Mouse (Mus musculus) heart, embryonic 14.5 days (tissue): Measurements from ENCODE around the gene Cdhr5. TPM values are rescaled to one million over a fixed set of nuclear protein-coding genes. Genes with fewer than 3 reads are reported as not detected.

Source experiments
- ATAC-seq: fragments of 200-750 bp; cut with Nextera tagmentation; 2 replicates; pipeline ENCODE4 v1.8.0; 2017; ENCODE audit warnings: low read depth, moderate TSS enrichment; ENCODE audit not compliant: insufficient number of reproducible peaks, insufficient read depth, low FRiP score
- H3K27ac ChIP-seq, 2 experiments: fragments of 200-500 bp in 1 of 2; fragments of 300-500 bp in 1 of 2; sonication (generic) in 1 of 2; replicated peaks in 1 of 2; 2 replicates each; pipeline ENCODE4 v1.5.1; 2012 to 2014; ENCODE audit warnings: low read depth in 2 of 2, low read length in 2 of 2, control low read depth in 1 of 2, mild to moderate bottlenecking in 1 of 2, mixed read lengths in 1 of 2; ENCODE audit not compliant: control insufficient read depth in 1 of 2, insufficient read depth in 1 of 2
- H3K27me3 ChIP-seq: fragments of 300-500 bp; sonication (generic); 2 replicates; pipeline ENCODE4 v1.6.1; 2014; ENCODE audit warnings: mild to moderate bottlenecking, low read length, control low read depth; ENCODE audit not compliant: control insufficient read depth, insufficient read depth
- H3K36me3 ChIP-seq: fragments of 300-500 bp; sonication (generic); 2 replicates; pipeline ENCODE4 v1.6.1; 2014; ENCODE audit warnings: mild to moderate bottlenecking, control low read depth, low read length, mixed read lengths; ENCODE audit not compliant: control insufficient read depth, insufficient read depth
- H3K4me1 ChIP-seq, 2 experiments: fragments of 200-500 bp in 1 of 2; fragments of 300-500 bp in 1 of 2; sonication (generic) in 1 of 2; 2 replicates each; pipeline ENCODE4 v1.6.1; 2012 to 2014; ENCODE audit warnings: low read length in 2 of 2, control low read depth in 1 of 2, mixed read lengths in 1 of 2; ENCODE audit not compliant: control insufficient read depth in 2 of 2, insufficient read depth in 2 of 2
- H3K4me2 ChIP-seq: fragments of 300-500 bp; sonication (generic); 2 replicates; pipeline ENCODE4 v1.6.1; 2014; ENCODE audit warnings: mild to moderate bottlenecking, low read length
- H3K4me3 ChIP-seq, 2 experiments: fragments of 200-500 bp in 1 of 2; fragments of 300-500 bp in 1 of 2; sonication (generic) in 1 of 2; 2 replicates each; pipeline ENCODE4 v1.5.1; 2012 to 2014; ENCODE audit warnings: low read length in 2 of 2, mild to moderate bottlenecking in 2 of 2, control low read depth in 1 of 2, low read depth in 1 of 2, moderate library complexity in 1 of 2; ENCODE audit not compliant: control insufficient read depth in 1 of 2, insufficient read depth in 1 of 2
- H3K9ac ChIP-seq: fragments of 300-500 bp; sonication (generic); 2 replicates; pipeline ENCODE4 v1.6.1; 2014; ENCODE audit warnings: mild to moderate bottlenecking, low read length
- H3K9me3 ChIP-seq: fragments of 300-500 bp; sonication (generic); 2 replicates; pipeline ENCODE4 v1.6.1; 2016; ENCODE audit warnings: low read length, control low read depth; ENCODE audit not compliant: control insufficient read depth
- WGBS: fragments of 180-500 bp; shearing (Covaris S2); extraction: QIAGEN DNeasy Blood & Tissue Kit; methylation state at CpG from one replicate; pipeline ENCODE4 v1.1.7; 2014; 5-methylcytosine and 5-hydroxymethylcytosine counted together
- microRNA counts: library from miRNA; unstranded; fragments of <30 nt; microRNA quantifications from one replicate; lab custom pipeline; 2016
- microRNA-seq: library from miRNA; unstranded; fragments of <30 nt; microRNA quantifications from one replicate; pipeline ENCODE4, GENCODE M21; 2016
- polyA plus RNA-seq: library from polyadenylated mRNA; unstranded; fragments of >200 nt; fragmentation: Nextera tagmentation; extraction: Ambion mirVana; gene quantifications from 2 replicates; pipeline ENCODE4 v1.2.1, GENCODE M21; 2014

Gene Cdhr5
- polyA plus RNA-seq, 1 experiment from 2014 or later: not detected

GRCm38 (mm10) chr7:141220377-141220776, 56.2 kb downstream of the Cdhr5 start:
- H3K27me3 ChIP-seq: no peaks in the 10 kb centered on the region
- H3K4me2 ChIP-seq: peak overlapping the region; percentile 92
- peak overlapping the region; percentile 73 to 77 for H3K4me3 ChIP-seq
- 0 out of 2 replicates have a peak, but pooled peaks cover 11% of the 10 kb centered on the region for H3K36me3 ChIP-seq
- peak overlapping the region in 1 of 2 experiments; percentile 82; a peak in 1 of 4 replicates for H3K27ac ChIP-seq
- peaks cover 20 to 31% of the 10 kb centered on the region in 2 experiments for H3K4me1 ChIP-seq
- peak overlapping the region; percentile 92 for H3K9ac ChIP-seq
- no peaks in the 10 kb centered on the region for H3K9me3 ChIP-seq
- no peak for ATAC-seq
- WGBS: 75% methylated on average over 1 of the region's 1 CpGs

- no peak overlapping the region for H3K27ac ChIP-seq
- 0 out of 2 replicates have a peak, but pooled peaks cover 11% of the 10 kb centered on the region for H3K36me3 ChIP-seq
- H3K27me3 ChIP-seq: no peaks in the 10 kb centered on the region
- H3K4me2 ChIP-seq: peak overlapping the region; percentile 92; the same call in 1 of the 2 replicates
- no peak overlapping the region for H3K4me3 ChIP-seq
- H3K9me3 ChIP-seq: no peaks in the 10 kb centered on the region
- ATAC-seq: no peak
- 93% methylated on average over 1 of the region's 1 CpGs for WGBS
- H3K9ac ChIP-seq: 0 out of 2 replicates have a peak overlapping the region, but pooled peaks have one; percentile 2
- H3K4me1 ChIP-seq: peaks cover 24 to 38% of the 10 kb centered on the region in 2 experiments
Observed at GRCm38 (mm10) chr7:141219558-141220099, 57.0 kb downstream of the Cdhr5 start.

MicroRNAs encoded within 50 kb of the gene (microRNA counts, 519-probe panel; counts per million panel counts)
- microRNA mmu-miR-210 (lab: Ali Mortazavi, UCI): 6,246 counts per million, percentile 89 among the panel's probes with 10 or more counts

Small RNAs within 50 kb of the gene (microRNA-seq; reads per million reads assigned to microRNA genes)
- gene Mir210: 989 reads per million, percentile 78 among the genes with 10 or more reads in this experiment

Other genes with a start within 250 kb of the Cdhr5 start
- gene Gm17387, start 247.7 kb downstream of the Cdhr5 start, polyA plus RNA-seq: not detected in 2 replicates
- gene B4galnt4, start 215.7 kb downstream of the Cdhr5 start, polyA plus RNA-seq: 0.27 and 0.66 TPM in 2 replicates
- 0.23 TPM in 1 of 2 replicates, not detected in the other for gene Pkp3, start 198.6 kb downstream of the Cdhr5 start, polyA plus RNA-seq
- 2.8 TPM in 2 replicates for gene Sigirr, start 176.2 kb downstream of the Cdhr5 start, polyA plus RNA-seq
- 0.34 TPM in 1 of 2 replicates, not detected in the other for gene Ano9, start 159.0 kb downstream of the Cdhr5 start, polyA plus RNA-seq
- 51.8 and 65.6 TPM in 2 replicates for gene Ptdss2, start 154.4 kb downstream of the Cdhr5 start, polyA plus RNA-seq
- gene Rnh1, start 103.9 kb downstream of the Cdhr5 start, polyA plus RNA-seq: 109 and 116 TPM in 2 replicates
- gene Hras, start 82.8 kb downstream of the Cdhr5 start, polyA plus RNA-seq: 93.9 and 96.7 TPM in 2 replicates
- gene Lrrc56, start 82.6 kb downstream of the Cdhr5 start, polyA plus RNA-seq: 1.6 and 2.8 TPM in 2 replicates
- 0.46 and 0.62 TPM in 2 replicates for gene Lmntd2, start 62.7 kb downstream of the Cdhr5 start, polyA plus RNA-seq
- gene Rassf7, start 60.9 kb downstream of the Cdhr5 start, polyA plus RNA-seq: 12.1 and 12.4 TPM in 2 replicates
- gene Phrf1, start 48.0 kb downstream of the Cdhr5 start, polyA plus RNA-seq: 41.3 and 44.4 TPM in 2 replicates
- gene Irf7, start 10.3 kb downstream of the Cdhr5 start, polyA plus RNA-seq: 2.8 and 4.7 TPM in 2 replicates
- 1.6 and 2.3 TPM in 2 replicates for gene Sct, start 2.3 kb upstream of the Cdhr5 start, polyA plus RNA-seq
- not detected in 2 replicates for gene Drd4, start 15.2 kb upstream of the Cdhr5 start, polyA plus RNA-seq
- gene Deaf1, start 50.9 kb upstream of the Cdhr5 start, polyA plus RNA-seq: 36.9 and 42.1 TPM in 2 replicates
- 17.6 and 22.2 TPM in 2 replicates for gene Tmem80, start 51.0 kb upstream of the Cdhr5 start, polyA plus RNA-seq
- gene Eps8l2, start 62.1 kb upstream of the Cdhr5 start, polyA plus RNA-seq: 0.76 TPM in 1 of 2 replicates, not detected in the other
- 216 and 221 TPM in 2 replicates for gene Taldo1, start 115.4 kb upstream of the Cdhr5 start, polyA plus RNA-seq
- gene Gatd1, start 137.3 kb upstream of the Cdhr5 start, polyA plus RNA-seq: 25.6 and 30.2 TPM in 2 replicates
- 1.6 and 2.1 TPM in 2 replicates for gene Cend1, start 152.7 kb upstream of the Cdhr5 start, polyA plus RNA-seq
- 13.0 and 13.3 TPM in 2 replicates for gene Slc25a22, start 161.1 kb upstream of the Cdhr5 start, polyA plus RNA-seq
- gene Pidd1, start 167.2 kb upstream of the Cdhr5 start, polyA plus RNA-seq: 6.1 and 7.1 TPM in 2 replicates
- 874 and 975 TPM in 2 replicates for gene Rplp2, start 170.6 kb upstream of the Cdhr5 start, polyA plus RNA-seq
- 48.7 and 49.0 TPM in 2 replicates for gene Pnpla2, start 178.4 kb upstream of the Cdhr5 start, polyA plus RNA-seq
- 20.4 and 25.6 TPM in 2 replicates for gene Cracr2b, start 184.3 kb upstream of the Cdhr5 start, polyA plus RNA-seq
- 77.5 and 115 TPM in 2 replicates for gene Cd151, start 190.6 kb upstream of the Cdhr5 start, polyA plus RNA-seq
- gene Polr2l, start 198.3 kb upstream of the Cdhr5 start, polyA plus RNA-seq: 73.2 and 78.0 TPM in 2 replicates
- 61.5 and 65.0 TPM in 2 replicates for gene Tspan4, start 198.5 kb upstream of the Cdhr5 start, polyA plus RNA-seq